Mouse (Mus musculus): ENCODE measurements around the gene Letmd1. TPM values are rescaled to one million over a fixed set of nuclear protein-coding genes. Genes with fewer than 3 reads are reported as not detected.
"Not testable (repeated sequence)": the region's sequence is repeated elsewhere in the genome, so short reads cannot be mapped to it uniquely, and the experiment has no call there.

Letmd1 gene
- polyA plus RNA-seq, 1 experiment from 2014 or later = 62.5 TPM

- no peak overlapping the region for H3K4me2 ChIP-seq (ENCODE audit: low read depth, low read length)
- no peak overlapping the region for H3K9ac ChIP-seq (replicated peaks; ENCODE audit: low read depth, low read length)
- H3K9me3 ChIP-seq (ENCODE audit: control insufficient read depth, low read length) = no peaks in the 10 kb centered on the region
- no peak overlapping the region for H3K4me3 ChIP-seq (ENCODE audit: low read depth, low read length)
- no peaks in the 10 kb centered on the region for H3K27me3 ChIP-seq (ENCODE audit: control insufficient read depth, insufficient read depth, low read length)
- WGBS = 87% methylated on average over 4 of the region's 4 CpGs
- H3K36me3 ChIP-seq (ENCODE audit: control insufficient read depth, insufficient read depth, low read length) = peaks cover 71% of the 10 kb centered on the region
- H3K4me1 ChIP-seq (ENCODE audit: control insufficient read depth, insufficient read depth, low read length) = no peaks in the 10 kb centered on the region
- no peak overlapping the region for H3K27ac ChIP-seq (ENCODE audit: low read depth, low read length)
- 0 out of 2 replicates have a peak, but pooled peaks have one; percentile 24 for ATAC-seq (ENCODE audit: low read depth)
Observed at GRCm38 (mm10) chr15:100478925-100479324, 10.1 kb downstream of the Letmd1 start.

GRCm38 (mm10) chr15:100485576-100485975 lies 16.8 kb downstream of the Letmd1 start:
- no peak overlapping the region for H3K4me2 ChIP-seq (ENCODE audit: low read depth, low read length)
- no peak overlapping the region for H3K4me3 ChIP-seq (ENCODE audit: low read depth, low read length)
- no peak overlapping the region for H3K9ac ChIP-seq (replicated peaks; ENCODE audit: low read depth, low read length)
- no peak for ATAC-seq (ENCODE audit: low read depth)
- 96% methylated on average over 3 of the region's 3 CpGs for WGBS
- no peak overlapping the region for H3K27ac ChIP-seq (ENCODE audit: low read depth, low read length)
- no peaks in the 10 kb centered on the region for H3K27me3 ChIP-seq (ENCODE audit: control insufficient read depth, insufficient read depth, low read length)
- H3K9me3 ChIP-seq (ENCODE audit: control insufficient read depth, low read length) = no peaks in the 10 kb centered on the region
- H3K4me1 ChIP-seq (ENCODE audit: control insufficient read depth, insufficient read depth, low read length) = 0 out of 2 replicates have a peak, but pooled peaks cover 5% of the 10 kb centered on the region
- peaks cover 64% of the 10 kb centered on the region for H3K36me3 ChIP-seq (ENCODE audit: control insufficient read depth, insufficient read depth, low read length)

GRCm38 (mm10) chr15:100486450-100486849 lies 17.6 kb downstream of the Letmd1 start:
- H3K36me3 ChIP-seq (ENCODE audit: control insufficient read depth, insufficient read depth, low read length) = peaks cover 64% of the 10 kb centered on the region
- no peak for ATAC-seq (ENCODE audit: low read depth)

GRCm38 (mm10) chr15:100487050-100487449 lies 18.2 kb downstream of the Letmd1 start:
- H3K27ac ChIP-seq (ENCODE audit: low read depth, low read length) = no peak overlapping the region

More at GRCm38 (mm10) chr15:100486450-100486849, 17.6 kb downstream of the Letmd1 start:
- Histone ChIP-seq H3K9ac (replicated peaks; ENCODE audit: low read depth, low read length) (no peak overlapping the region), H3K4me1 (ENCODE audit: control insufficient read depth, insufficient read depth, low read length) (0 out of 2 replicates have a peak, but pooled peaks cover 8% of the 10 kb centered on the region), H3K27me3 (ENCODE audit: control insufficient read depth, insufficient read depth, low read length) (no peaks in the 10 kb centered on the region), H3K9me3 (ENCODE audit: control insufficient read depth, low read length) (no peaks in the 10 kb centered on the region), H3K27ac (ENCODE audit: low read depth, low read length) (no peak overlapping the region), H3K4me2 (ENCODE audit: low read depth, low read length) (no peak overlapping the region), H3K4me3 (ENCODE audit: low read depth, low read length) (no peak overlapping the region)
- WGBS = 21% methylated on average over 7 of the region's 7 CpGs

GRCm38 (mm10) chr15:100488297-100488696 lies 19.5 kb downstream of the Letmd1 start:
- not testable (repeated sequence) for H3K27me3 ChIP-seq (ENCODE audit: control insufficient read depth, insufficient read depth, low read length); H3K4me3 ChIP-seq (ENCODE audit: low read depth, low read length); ATAC-seq (ENCODE audit: low read depth); H3K9ac ChIP-seq (replicated peaks; ENCODE audit: low read depth, low read length); H3K27ac ChIP-seq (ENCODE audit: low read depth, low read length); H3K4me2 ChIP-seq (ENCODE audit: low read depth, low read length); H3K9me3 ChIP-seq (ENCODE audit: control insufficient read depth, low read length)
- H3K36me3 ChIP-seq (ENCODE audit: control insufficient read depth, insufficient read depth, low read length) = peaks cover 47% of the 10 kb centered on the region
- H3K4me1 ChIP-seq (ENCODE audit: control insufficient read depth, insufficient read depth, low read length) = peaks cover 24% of the 10 kb centered on the region
- WGBS = 94% methylated on average over 1 of the region's 1 CpGs

More at GRCm38 (mm10) chr15:100487050-100487449, 18.2 kb downstream of the Letmd1 start:
- WGBS = 84% methylated on average over 2 of the region's 2 CpGs
- Histone ChIP-seq H3K4me1 (ENCODE audit: control insufficient read depth, insufficient read depth, low read length) (peaks cover 12% of the 10 kb centered on the region), H3K4me3 (ENCODE audit: low read depth, low read length) (no peak overlapping the region), H3K27me3 (ENCODE audit: control insufficient read depth, insufficient read depth, low read length) (no peaks in the 10 kb centered on the region), H3K36me3 (ENCODE audit: control insufficient read depth, insufficient read depth, low read length) (peaks cover 59% of the 10 kb centered on the region), H3K4me2 (ENCODE audit: low read depth, low read length) (no peak overlapping the region), H3K9ac (replicated peaks; ENCODE audit: low read depth, low read length) (no peak overlapping the region), H3K9me3 (ENCODE audit: control insufficient read depth, low read length) (no peaks in the 10 kb centered on the region)
- ATAC-seq (ENCODE audit: low read depth) = no peak

- no peak for ATAC-seq (ENCODE audit: low read depth)
- Histone ChIP-seq H3K4me2 (ENCODE audit: low read depth, low read length) (no peak overlapping the region), H3K27ac (ENCODE audit: low read depth, low read length) (no peak overlapping the region), H3K36me3 (ENCODE audit: control insufficient read depth, insufficient read depth, low read length) (peaks cover 38% of the 10 kb centered on the region), H3K9ac (replicated peaks; ENCODE audit: low read depth, low read length) (no peak overlapping the region), H3K4me3 (ENCODE audit: low read depth, low read length) (no peak overlapping the region), H3K27me3 (ENCODE audit: control insufficient read depth, insufficient read depth, low read length) (no peaks in the 10 kb centered on the region), H3K4me1 (ENCODE audit: control insufficient read depth, insufficient read depth, low read length) (peaks cover 33% of the 10 kb centered on the region), H3K9me3 (ENCODE audit: control insufficient read depth, low read length) (no peaks in the 10 kb centered on the region)
- 85% methylated on average over 15 of the region's 15 CpGs for WGBS
Observed at GRCm38 (mm10) chr15:100489263-100489662, 20.4 kb downstream of the Letmd1 start.

- H3K4me3 ChIP-seq (ENCODE audit: low read depth, low read length) = no peak overlapping the region
- peaks cover 33% of the 10 kb centered on the region for H3K4me1 ChIP-seq (ENCODE audit: control insufficient read depth, insufficient read depth, low read length)
Observed at GRCm38 (mm10) chr15:100491966-100492365, 23.1 kb downstream of the Letmd1 start.

GRCm38 (mm10) chr15:100494647-100495046 lies 25.8 kb downstream of the Letmd1 start:
- no peaks in the 10 kb centered on the region for H3K9me3 ChIP-seq (ENCODE audit: control insufficient read depth, low read length)
- under 1% methylated on average over 29 of the region's 29 CpGs for WGBS
- peak; percentile 88 for ATAC-seq (ENCODE audit: low read depth)

More at GRCm38 (mm10) chr15:100491966-100492365, 23.1 kb downstream of the Letmd1 start:
- Histone ChIP-seq H3K9ac (replicated peaks; ENCODE audit: low read depth, low read length) (no peak overlapping the region; the same call in 1 of the 2 replicates), H3K27ac (ENCODE audit: low read depth, low read length) (no peak overlapping the region), H3K9me3 (ENCODE audit: control insufficient read depth, low read length) (no peaks in the 10 kb centered on the region), H3K27me3 (ENCODE audit: control insufficient read depth, insufficient read depth, low read length) (no peaks in the 10 kb centered on the region), H3K4me2 (ENCODE audit: low read depth, low read length) (peak overlapping the region; percentile 27; the same call in 1 of the 2 replicates), H3K36me3 (ENCODE audit: control insufficient read depth, insufficient read depth, low read length) (peaks cover 12% of the 10 kb centered on the region)
- ATAC-seq (ENCODE audit: low read depth) = no peak
- 60% methylated on average over 9 of the region's 9 CpGs for WGBS

GRCm38 (mm10) chr15:100495102-100495501 lies 26.3 kb downstream of the Letmd1 start, which contains the start of gene Csrnp2:
Gene Csrnp2, minus strand, starts transcription at chr15:100495488.
- Histone ChIP-seq H3K9ac (replicated peaks; ENCODE audit: low read depth, low read length) (peak within 1 kb of the TSS; percentile 99), H3K4me3 (ENCODE audit: low read depth, low read length) (peak within 1 kb of the TSS; percentile 89), H3K27ac (ENCODE audit: low read depth, low read length) (peak within 1 kb of the TSS; percentile 98), H3K9me3 (ENCODE audit: control insufficient read depth, low read length) (no peaks in the 10 kb centered on the region), H3K36me3 (ENCODE audit: control insufficient read depth, insufficient read depth, low read length) (no peaks in the 10 kb centered on the region), H3K4me2 (ENCODE audit: low read depth, low read length) (peak within 1 kb of the TSS; percentile 87), H3K4me1 (ENCODE audit: control insufficient read depth, insufficient read depth, low read length) (peaks cover 33% of the 10 kb centered on the region), H3K27me3 (ENCODE audit: control insufficient read depth, insufficient read depth, low read length) (no peaks in the 10 kb centered on the region)
- under 1% methylated on average over 27 of the region's 40 CpGs for WGBS
- peak; percentile 98 for ATAC-seq (ENCODE audit: low read depth)

More at GRCm38 (mm10) chr15:100494647-100495046, 25.8 kb downstream of the Letmd1 start:
- H3K9ac ChIP-seq (replicated peaks; ENCODE audit: low read depth, low read length) = peak overlapping the region; percentile 99
- no peaks in the 10 kb centered on the region for H3K36me3 ChIP-seq (ENCODE audit: control insufficient read depth, insufficient read depth, low read length)
- peak overlapping the region; percentile 98 for H3K27ac ChIP-seq (ENCODE audit: low read depth, low read length)
- H3K27me3 ChIP-seq (ENCODE audit: control insufficient read depth, insufficient read depth, low read length) = no peaks in the 10 kb centered on the region
- peak overlapping the region; percentile 87 for H3K4me2 ChIP-seq (ENCODE audit: low read depth, low read length)
- H3K4me1 ChIP-seq (ENCODE audit: control insufficient read depth, insufficient read depth, low read length) = peaks cover 33% of the 10 kb centered on the region
- H3K4me3 ChIP-seq (ENCODE audit: low read depth, low read length) = peak overlapping the region; percentile 89
